25 mouse cellular contexts compared by ENCODE assay signal in genomic region chr13:32719284-32719683, GRCm38 (mm10).
DNase-seq lines count a peak whose midpoint lies in the region; ATAC-seq and TF ChIP-seq lines count a peak whose summit lies in the region.
"Had no signal": no experiment of that assay in that cellular context is flagged by ENCODE, and none has a peak within 500 bp of the region (broad histone marks: within the 10 kb centered on the region; RNA-seq: fewer than 3 reads in every experiment).

No protein-coding gene starts in this region.

- H3K9ac ChIP-seq in embryonic facial prominence, embryonic 14.5 days (ENCODE audit: low read depth, low read length) = no peak overlapping the region
- no peak overlapping the region for H3K9ac ChIP-seq in kidney, embryonic 15.5 days
- no peak overlapping the region for H3K9ac ChIP-seq in kidney, postnatal 0 days (ENCODE audit: low read depth, low read length)
- no peak overlapping the region for H3K9ac ChIP-seq in neural tube, embryonic 14.5 days (replicated peaks; ENCODE audit: low read depth, low read length)
- no peak overlapping the region for H3K9ac ChIP-seq in neural tube, embryonic 15.5 days (replicated peaks)
- H3K9ac ChIP-seq: embryonic facial prominence, embryonic 13.5 days; forebrain, embryonic 13.5 days; forebrain, embryonic 15.5 days had no signal

- 60% methylated on average over 3 of the region's 3 CpGs for WGBS in embryonic facial prominence, embryonic 14.5 days
- 85% methylated on average over 3 of the region's 3 CpGs for WGBS in embryonic facial prominence, embryonic 10.5 days
- 38% methylated on average over 3 of the region's 3 CpGs for WGBS in kidney, embryonic 15.5 days
- 33% methylated on average over 3 of the region's 3 CpGs for WGBS in kidney, postnatal 0 days
- 26% methylated on average over 3 of the region's 3 CpGs for WGBS in neural tube, embryonic 14.5 days
- WGBS in neural tube, embryonic 15.5 days = 30% methylated on average over 3 of the region's 3 CpGs

- no peaks in the 10 kb centered on the region for H3K9me3 ChIP-seq in embryonic facial prominence, embryonic 14.5 days (ENCODE audit: control insufficient read depth, low read length)
- no peaks in the 10 kb centered on the region for H3K9me3 ChIP-seq in embryonic facial prominence, embryonic 10.5 days
- no peaks in the 10 kb centered on the region for H3K9me3 ChIP-seq in kidney, embryonic 15.5 days (replicated peaks)
- H3K9me3 ChIP-seq in kidney, postnatal 0 days (replicated peaks; ENCODE audit: low read length) = no peaks in the 10 kb centered on the region
- H3K9me3 ChIP-seq in neural tube, embryonic 14.5 days (ENCODE audit: control insufficient read depth, low read length) = no peaks in the 10 kb centered on the region
- H3K9me3 ChIP-seq in neural tube, embryonic 15.5 days (replicated peaks) = no peaks in the 10 kb centered on the region
- H3K9me3 ChIP-seq: embryonic facial prominence, embryonic 13.5 days; forebrain, embryonic 13.5 days; forebrain, embryonic 15.5 days; G1E had no signal

- no peaks in the 10 kb centered on the region for H3K36me3 ChIP-seq in embryonic facial prominence, embryonic 14.5 days (ENCODE audit: control insufficient read depth, insufficient read depth, low read length)
- no peaks in the 10 kb centered on the region for H3K36me3 ChIP-seq in embryonic facial prominence, embryonic 10.5 days (replicated peaks)
- H3K36me3 ChIP-seq in kidney, embryonic 15.5 days = no peaks in the 10 kb centered on the region
- no peaks in the 10 kb centered on the region for H3K36me3 ChIP-seq in kidney, postnatal 0 days (ENCODE audit: insufficient read depth, low read length)
- no peaks in the 10 kb centered on the region for H3K36me3 ChIP-seq in neural tube, embryonic 14.5 days (ENCODE audit: control insufficient read depth, insufficient read depth, low read length)
- no peaks in the 10 kb centered on the region for H3K36me3 ChIP-seq in neural tube, embryonic 15.5 days
- H3K36me3 ChIP-seq: embryonic facial prominence, embryonic 13.5 days; forebrain, embryonic 15.5 days; G1E had no signal

- no peaks in the 10 kb centered on the region for H3K27me3 ChIP-seq in embryonic facial prominence, embryonic 14.5 days (replicated peaks; ENCODE audit: control insufficient read depth, insufficient read depth, low read length)
- no peaks in the 10 kb centered on the region for H3K27me3 ChIP-seq in embryonic facial prominence, embryonic 10.5 days (replicated peaks; ENCODE audit: low read depth, poor library complexity, severe bottlenecking)
- H3K27me3 ChIP-seq in kidney, embryonic 15.5 days = no peaks in the 10 kb centered on the region
- no peaks in the 10 kb centered on the region for H3K27me3 ChIP-seq in kidney, postnatal 0 days (ENCODE audit: insufficient read depth, low read length)
- H3K27me3 ChIP-seq in neural tube, embryonic 14.5 days (ENCODE audit: control insufficient read depth, insufficient read depth, low read length) = no peaks in the 10 kb centered on the region
- H3K27me3 ChIP-seq in neural tube, embryonic 15.5 days (replicated peaks) = no peaks in the 10 kb centered on the region
- H3K27me3 ChIP-seq: CH12.LX; embryonic facial prominence, embryonic 13.5 days; forebrain, embryonic 13.5 days; forebrain, embryonic 15.5 days had no signal

- no peak overlapping the region for H3K4me2 ChIP-seq in embryonic facial prominence, embryonic 14.5 days (ENCODE audit: low read depth, low read length)
- no peak overlapping the region for H3K4me2 ChIP-seq in kidney, embryonic 15.5 days
- no peak overlapping the region for H3K4me2 ChIP-seq in kidney, postnatal 0 days (ENCODE audit: low read length)
- no peak overlapping the region for H3K4me2 ChIP-seq in neural tube, embryonic 14.5 days (ENCODE audit: low read depth, low read length)
- no peak overlapping the region for H3K4me2 ChIP-seq in neural tube, embryonic 15.5 days
- H3K4me2 ChIP-seq: embryonic facial prominence, embryonic 13.5 days; forebrain, embryonic 13.5 days; forebrain, embryonic 15.5 days had no signal

- no peak overlapping the region for H3K4me3 ChIP-seq in embryonic facial prominence, embryonic 14.5 days (ENCODE audit: low read depth, low read length)
- no peak overlapping the region for H3K4me3 ChIP-seq in embryonic facial prominence, embryonic 10.5 days
- H3K4me3 ChIP-seq in kidney, embryonic 15.5 days (replicated peaks) = no peak overlapping the region
- no peak overlapping the region for H3K4me3 ChIP-seq in kidney, postnatal 0 days (replicated peaks; ENCODE audit: low read depth, low read length)
- no peak overlapping the region for H3K4me3 ChIP-seq in neural tube, embryonic 14.5 days (ENCODE audit: low read depth, low read length)
- H3K4me3 ChIP-seq in neural tube, embryonic 15.5 days (replicated peaks) = no peak overlapping the region
- H3K4me3 ChIP-seq: embryonic facial prominence, embryonic 13.5 days; forebrain, embryonic 13.5 days; forebrain, embryonic 15.5 days had no signal

- no peak for TF ChIP-seq CTCF in kidney, postnatal 0 days (IDR thresholded peaks at IDR 0.05; ENCODE audit: low read depth)

- DNase-seq in embryonic facial prominence, embryonic 14.5 days (ENCODE audit: low spot score) = peak; percentile 26
- DNase-seq in embryonic facial prominence, embryonic 10.5 days (ENCODE audit: low spot score) = no peak
- DNase-seq in kidney, postnatal 4 days = no peak
- DNase-seq in kidney, postnatal 0 days (ENCODE audit: low spot score) = peak; percentile 80
- DNase-seq in kidney, adult 8-10 months = no peak
- DNase-seq: adrenal gland, adult 8-10 months; adrenal gland, postnatal 14 days; adrenal gland, postnatal 36 days; B cell, adult 2 months; cerebellum, adult 11-12 months; cerebellum, adult 2 months; cerebellum, adult 9-10 months; cerebellum, postnatal 10 days; cerebellum, postnatal 25 days had no signal

- no peak overlapping the region for H3K27ac ChIP-seq in embryonic facial prominence, embryonic 14.5 days (replicated peaks; ENCODE audit: low read depth, low read length)
- H3K27ac ChIP-seq in embryonic facial prominence, embryonic 10.5 days (replicated peaks) = no peak overlapping the region
- peak overlapping the region; percentile 62 for H3K27ac ChIP-seq in kidney, embryonic 15.5 days
- H3K27ac ChIP-seq in kidney, postnatal 0 days = no peak overlapping the region
- no peak overlapping the region for H3K27ac ChIP-seq in neural tube, embryonic 14.5 days (ENCODE audit: low read depth, low read length)
- no peak overlapping the region for H3K27ac ChIP-seq in neural tube, embryonic 15.5 days (replicated peaks)
- H3K27ac ChIP-seq: embryonic facial prominence, embryonic 13.5 days; forebrain, embryonic 13.5 days; forebrain, embryonic 15.5 days had no signal

- ATAC-seq in embryonic facial prominence, embryonic 14.5 days (ENCODE audit: low read depth) = no peak
- peak; percentile 43; the same call in 1 of the 2 replicates for ATAC-seq in kidney, embryonic 15.5 days (replicated peaks; ENCODE audit: low FRiP score)
- ATAC-seq in kidney, postnatal 0 days (replicated peaks; ENCODE audit: low FRiP score, low read depth) = no peak; the same call in 1 of the 2 replicates
- peak; percentile 34; the same call in 1 of the 2 replicates for ATAC-seq in neural tube, embryonic 14.5 days (ENCODE audit: low read depth)
- ATAC-seq in neural tube, embryonic 15.5 days (ENCODE audit: low FRiP score) = no peak
- ATAC-seq: activated CD4-positive, CD25-positive, alpha-beta regulatory T cell, adult 4 months; CD4-positive, CD25-positive, alpha-beta regulatory T cell, adult 4 months; forebrain, embryonic 13.5 days; forebrain, embryonic 15.5 days; Patski had no signal

- no peaks in the 10 kb centered on the region for H3K4me1 ChIP-seq in embryonic facial prominence, embryonic 14.5 days (ENCODE audit: control insufficient read depth, insufficient read depth, low read length)
- H3K4me1 ChIP-seq in embryonic facial prominence, embryonic 10.5 days = no peaks in the 10 kb centered on the region
- H3K4me1 ChIP-seq in kidney, embryonic 15.5 days = peaks cover 15% of the 10 kb centered on the region
- H3K4me1 ChIP-seq in kidney, postnatal 0 days (replicated peaks; ENCODE audit: insufficient read depth, low read length) = no peaks in the 10 kb centered on the region
- no peaks in the 10 kb centered on the region for H3K4me1 ChIP-seq in neural tube, embryonic 14.5 days (ENCODE audit: control insufficient read depth, insufficient read depth, low read length)
- H3K4me1 ChIP-seq in neural tube, embryonic 15.5 days = no peaks in the 10 kb centered on the region
- H3K4me1 ChIP-seq: embryonic facial prominence, embryonic 13.5 days; forebrain, embryonic 13.5 days; forebrain, embryonic 15.5 days had no signal

Comparison
In these comparisons a context has a peak if more than half of its experiments do, and no peak if none do; other contexts are left out.
1. ATAC-seq: peak in kidney, embryonic 15.5 days (single experiment) and neural tube, embryonic 14.5 days (single experiment); none in embryonic facial prominence, embryonic 14.5 days (single experiment), kidney, postnatal 0 days (single experiment) and neural tube, embryonic 15.5 days (single experiment).
2. DNase-seq: peak in embryonic facial prominence, embryonic 14.5 days (single experiment) and kidney, postnatal 0 days (single experiment); none in embryonic facial prominence, embryonic 10.5 days (single experiment), kidney, postnatal 4 days (0 of 2) and kidney, adult 8-10 months (0 of 2).